Mouse (Mus musculus) liver (tissue): ENCODE measurements around the gene Gm11492.

Source experiments
- DNase-seq: peaks from one replicate; pipeline ENCODE4 v3.0.0-alpha.2; 2020; ENCODE audit warnings: mixed read lengths

Gm11492 gene

DNA sequence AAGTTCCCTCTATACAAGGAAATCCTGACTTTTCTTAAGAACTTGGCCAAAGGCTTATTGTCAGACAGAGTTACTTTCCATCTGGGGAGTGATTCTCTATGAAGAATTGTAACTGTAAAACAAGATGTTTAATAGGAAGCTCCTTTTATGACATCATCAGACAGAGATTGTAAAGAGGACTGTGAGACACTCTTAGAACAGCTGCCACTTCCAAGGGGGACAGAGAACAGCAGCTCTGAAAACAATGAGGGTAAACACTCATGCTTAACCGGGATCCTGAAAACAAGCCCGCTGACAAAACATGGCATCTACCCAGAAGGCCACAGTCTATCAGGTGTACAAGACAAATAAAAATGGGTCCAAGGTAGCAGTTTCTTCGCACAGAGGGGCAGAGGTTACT is at the start of gene Gm11492:
Gm11492 (plus strand) TSS at position 153 of the 400 bp plus-strand sequence.
- no peak for DNase-seq

DNA sequence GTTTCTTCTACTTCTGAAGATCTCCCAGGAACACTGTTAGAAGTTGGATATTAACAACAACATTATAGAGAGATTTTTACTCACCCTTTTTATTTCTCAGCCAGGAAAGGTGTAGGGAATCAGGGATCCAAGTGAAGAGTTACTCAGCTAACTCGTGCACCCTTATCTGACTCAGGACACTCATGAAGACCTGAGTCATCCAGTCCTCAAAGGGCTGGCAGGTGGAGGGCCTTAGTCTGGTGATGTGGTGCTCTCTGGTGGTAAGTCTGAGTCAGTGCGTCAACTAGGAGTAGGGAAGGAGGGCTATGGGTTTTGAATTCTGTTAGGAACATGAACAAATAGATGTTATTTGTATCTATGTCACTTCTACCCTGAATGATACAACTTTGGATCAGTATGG is 47.2 kb upstream of the Gm11492 start:
- DNase-seq: peak; percentile 70

DNA sequence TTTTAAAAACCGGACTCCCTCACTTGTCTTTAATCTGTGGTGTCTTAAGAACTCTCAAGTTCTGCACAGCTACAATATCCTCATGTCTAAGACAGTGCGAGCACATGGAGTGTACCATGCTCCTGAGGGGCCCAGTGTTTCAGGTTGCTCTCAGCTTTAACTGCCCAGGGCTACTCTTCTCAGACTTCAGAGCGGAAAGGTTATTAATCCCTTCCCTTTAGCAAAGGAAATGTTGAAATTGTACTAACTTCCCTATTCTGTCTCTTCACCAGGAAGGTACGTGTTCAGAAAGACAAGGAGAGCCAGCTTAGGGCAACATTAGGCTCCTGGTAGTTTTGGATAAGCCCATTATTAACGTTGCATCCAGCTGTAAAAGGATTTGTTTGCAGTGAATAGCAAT is 43.0 kb upstream of the Gm11492 start:
- DNase-seq: no peak

DNA sequence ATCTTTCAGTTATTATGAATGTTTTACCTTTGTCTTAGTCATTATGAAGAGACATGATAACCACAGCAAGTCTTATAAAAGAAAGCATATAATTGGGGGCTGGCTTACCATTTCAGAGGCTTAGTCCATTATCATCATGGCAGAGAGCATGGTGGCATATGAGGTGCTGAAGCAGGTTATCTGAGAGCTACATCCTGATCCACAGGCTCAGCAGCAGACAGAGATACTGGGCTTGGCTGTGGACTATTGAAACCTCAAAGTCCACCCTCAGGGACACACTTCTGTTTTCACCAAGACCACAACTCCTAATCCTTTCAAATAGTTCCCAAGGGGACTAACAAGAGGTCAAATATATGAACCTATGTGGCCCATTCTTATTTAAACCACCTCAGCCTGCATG is 42.5 kb upstream of the Gm11492 start:
- no peak for DNase-seq

DNA sequence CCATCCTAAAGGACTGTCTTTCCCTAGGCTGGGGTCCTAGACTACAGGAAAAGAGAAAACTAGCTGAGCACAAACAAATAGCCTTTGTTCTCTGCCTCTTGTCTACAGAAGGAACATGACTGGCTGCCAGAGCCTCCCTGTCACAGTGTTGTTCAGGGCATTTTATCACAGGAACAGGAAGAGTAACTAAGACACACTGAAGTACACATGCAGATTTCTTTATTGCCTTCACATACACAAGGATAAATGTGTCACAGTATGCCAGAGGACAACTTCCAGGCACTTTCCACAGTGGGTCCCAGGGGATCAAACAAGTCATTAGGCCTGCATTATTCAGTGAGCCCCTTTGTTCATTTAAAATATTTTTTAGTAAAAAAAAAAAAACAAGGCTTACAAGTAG is 41.7 kb upstream of the Gm11492 start:
- no peak for DNase-seq

DNA sequence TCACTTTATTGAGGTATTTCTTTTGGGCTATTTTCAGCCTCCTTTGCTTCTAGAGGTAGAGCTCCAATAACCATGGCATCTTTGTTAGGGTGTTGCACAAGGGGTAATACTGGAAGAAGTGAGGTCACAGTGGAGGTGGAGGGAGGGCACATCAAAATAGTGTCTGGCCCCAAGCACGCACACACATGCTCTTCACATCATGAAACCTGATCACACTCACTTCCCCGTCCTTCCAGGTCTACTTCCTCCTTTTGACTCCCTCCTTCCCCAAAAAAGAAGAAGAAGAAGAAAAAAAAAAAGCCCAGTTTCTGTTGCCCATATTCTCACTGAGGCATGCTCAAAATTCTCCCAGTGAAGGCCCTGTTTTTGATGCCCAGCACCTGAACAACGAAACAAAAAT is 39.1 kb upstream of the Gm11492 start:
- no peak for DNase-seq

DNA sequence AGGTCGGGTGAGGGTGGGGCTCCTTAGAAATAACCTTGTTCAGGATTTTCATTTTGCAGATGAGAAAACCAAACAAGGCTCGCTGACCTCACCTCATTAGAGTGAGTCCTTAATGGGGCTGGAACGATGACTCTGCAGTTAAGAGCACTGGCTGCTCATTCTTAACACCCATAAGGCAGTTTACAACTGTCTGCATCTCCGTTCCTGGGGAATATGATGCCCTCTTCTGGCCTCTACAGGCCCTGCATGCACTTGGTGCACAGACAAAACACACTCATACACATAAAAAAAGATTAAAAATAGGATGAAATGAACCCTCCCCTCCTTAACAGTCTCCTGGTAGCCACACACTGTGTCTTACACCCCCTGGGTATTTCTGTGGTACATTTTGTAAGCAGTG is 38.5 kb upstream of the Gm11492 start:
- DNase-seq: no peak

DNA sequence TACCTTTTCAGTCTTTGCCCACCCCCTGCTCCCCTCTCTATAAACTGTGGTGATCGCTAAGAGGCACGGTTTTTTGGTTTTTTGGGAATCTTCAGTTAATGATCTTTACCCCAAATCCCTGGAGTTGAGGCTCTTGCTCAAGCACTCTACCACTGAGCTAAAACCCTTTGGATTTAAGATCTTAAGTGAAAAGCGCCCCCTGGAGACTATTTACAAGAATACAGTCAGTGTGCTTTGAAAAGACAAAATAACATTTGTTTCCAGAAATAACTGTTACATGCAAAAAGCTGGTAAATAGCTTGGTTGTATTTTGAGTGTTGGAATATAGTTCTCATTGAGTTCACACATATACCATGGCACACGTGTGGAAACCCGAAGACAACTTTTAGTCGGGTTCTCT is 34.8 kb upstream of the Gm11492 start:
- no peak for DNase-seq

DNA sequence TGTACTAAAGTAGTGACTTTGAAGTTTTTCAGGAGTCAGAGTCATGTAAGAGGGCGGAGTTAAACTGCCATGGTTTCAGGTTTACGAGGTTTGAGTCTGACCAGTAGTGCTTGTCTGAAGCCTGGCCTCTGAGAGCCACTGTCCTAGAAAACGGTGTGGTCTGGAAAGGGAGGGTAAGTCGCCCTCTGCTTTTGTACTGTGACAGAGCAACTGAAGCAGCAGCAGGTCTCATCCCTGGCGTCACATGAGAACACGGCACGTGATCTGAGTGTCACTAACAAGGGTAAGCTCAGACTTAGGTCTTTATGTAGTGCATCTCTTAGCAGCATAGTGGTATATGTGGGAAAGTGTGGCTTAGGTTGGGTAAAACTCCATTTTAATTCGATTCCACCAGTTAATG is 24.2 kb upstream of the Gm11492 start:
- no peak for DNase-seq

DNA sequence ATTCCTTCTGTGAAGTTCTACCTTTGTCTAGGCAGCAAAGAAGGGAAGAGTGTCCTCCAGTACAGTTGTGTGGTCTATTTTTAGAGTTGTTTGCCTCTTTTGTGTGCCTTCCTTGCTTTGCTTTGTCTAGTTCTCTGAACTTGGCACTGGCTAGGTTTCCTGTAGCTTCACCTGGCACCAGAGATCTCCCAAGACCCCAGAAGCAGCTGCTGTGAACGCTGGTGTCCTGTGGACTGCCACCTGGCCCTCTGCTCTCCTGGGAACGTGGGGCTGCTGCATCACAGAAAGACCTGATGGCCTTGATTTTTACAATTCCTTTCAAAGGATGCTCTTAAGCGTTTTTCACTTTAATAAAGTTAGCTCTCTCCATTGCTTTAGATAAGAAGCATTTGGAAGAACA is 23.5 kb upstream of the Gm11492 start:
- no peak for DNase-seq

DNA sequence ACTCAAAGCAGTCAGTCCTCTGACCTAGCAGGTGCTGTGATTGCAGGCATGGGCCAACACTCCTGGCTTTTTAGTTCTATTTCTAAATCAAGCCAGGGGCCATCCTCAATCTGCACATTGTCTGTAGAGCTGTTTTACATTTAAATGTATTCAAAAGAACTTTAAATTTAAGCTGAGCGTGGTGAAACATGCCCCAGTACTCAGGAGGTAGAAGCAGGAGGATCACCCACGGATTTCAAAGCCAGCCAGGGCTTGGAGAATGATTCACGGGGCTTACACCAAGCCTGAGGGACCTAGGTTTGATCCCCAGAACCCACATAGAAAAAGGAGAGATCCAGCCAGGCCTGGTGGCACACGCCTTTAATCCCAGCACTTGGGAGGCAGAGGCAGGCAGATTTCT is 13.1 kb upstream of the Gm11492 start:
- DNase-seq: no peak

DNA sequence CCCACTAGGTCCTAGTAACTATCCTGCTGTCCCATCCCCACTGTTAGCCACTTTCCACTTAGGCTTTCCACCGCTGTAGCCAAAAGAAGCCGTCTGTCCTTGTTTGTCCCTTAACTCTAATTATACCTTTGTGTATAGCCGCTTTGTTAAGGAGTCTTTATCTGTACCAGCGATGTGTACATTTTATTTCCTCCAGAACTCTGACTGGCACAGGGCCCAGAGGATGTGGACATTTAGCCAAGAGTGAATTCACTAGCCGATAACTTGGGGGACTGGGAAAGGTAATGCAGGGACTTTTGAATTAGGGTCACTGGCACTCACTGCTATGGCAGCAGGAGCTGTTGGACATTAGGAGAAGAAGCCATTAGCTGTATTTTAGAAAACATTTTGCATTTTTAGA is 12.1 kb upstream of the Gm11492 start:
- no peak for DNase-seq

DNA sequence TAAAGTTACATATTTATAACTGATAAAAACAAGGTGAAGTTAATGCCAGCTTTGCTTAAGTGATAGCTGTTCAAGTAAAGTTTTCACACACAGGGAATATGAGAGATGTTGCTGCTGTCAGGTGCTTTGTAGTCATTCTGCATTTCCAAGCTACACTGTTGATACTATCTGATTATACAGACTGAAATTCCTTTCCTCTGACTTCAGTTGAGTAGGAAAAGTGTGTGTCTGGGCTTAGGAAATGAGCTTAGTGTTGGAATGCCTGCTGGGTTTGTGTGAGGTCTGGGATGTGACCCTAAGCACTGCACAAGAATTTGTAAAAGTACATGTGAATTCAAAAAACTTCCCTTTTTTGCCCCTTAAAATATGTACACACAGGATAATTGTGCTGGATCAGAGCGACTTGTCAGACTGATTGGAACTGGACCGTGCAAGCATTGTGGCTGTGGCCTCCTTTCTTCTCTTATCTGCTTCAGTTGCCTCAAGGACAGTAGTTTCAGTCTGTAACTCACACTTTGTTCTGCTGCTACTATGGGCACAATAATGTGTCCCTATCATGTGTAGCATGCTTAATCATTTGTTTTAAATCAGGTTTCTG is 11.2 kb upstream of the Gm11492 start:
- no peak for DNase-seq

DNA sequence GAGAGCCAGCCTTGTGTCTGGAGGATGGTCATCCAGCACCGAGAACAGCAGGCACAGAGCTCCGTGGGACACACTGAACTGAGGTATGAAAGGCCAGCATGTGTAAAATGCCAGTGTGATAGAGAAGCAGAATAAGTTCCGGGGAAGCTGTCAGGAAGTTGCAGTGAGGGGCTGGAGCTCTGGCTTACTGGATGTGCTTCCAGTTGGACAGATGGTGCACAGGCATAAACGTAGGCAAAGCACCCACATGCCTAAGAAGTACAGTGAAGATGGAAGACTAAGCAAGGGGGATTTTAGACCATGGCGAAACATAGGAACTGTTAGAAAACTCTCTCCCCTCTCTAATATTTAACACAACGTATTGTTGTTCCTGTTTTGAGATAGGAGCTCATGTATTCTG is 5.2 kb upstream of the Gm11492 start:
- DNase-seq: no peak

DNA sequence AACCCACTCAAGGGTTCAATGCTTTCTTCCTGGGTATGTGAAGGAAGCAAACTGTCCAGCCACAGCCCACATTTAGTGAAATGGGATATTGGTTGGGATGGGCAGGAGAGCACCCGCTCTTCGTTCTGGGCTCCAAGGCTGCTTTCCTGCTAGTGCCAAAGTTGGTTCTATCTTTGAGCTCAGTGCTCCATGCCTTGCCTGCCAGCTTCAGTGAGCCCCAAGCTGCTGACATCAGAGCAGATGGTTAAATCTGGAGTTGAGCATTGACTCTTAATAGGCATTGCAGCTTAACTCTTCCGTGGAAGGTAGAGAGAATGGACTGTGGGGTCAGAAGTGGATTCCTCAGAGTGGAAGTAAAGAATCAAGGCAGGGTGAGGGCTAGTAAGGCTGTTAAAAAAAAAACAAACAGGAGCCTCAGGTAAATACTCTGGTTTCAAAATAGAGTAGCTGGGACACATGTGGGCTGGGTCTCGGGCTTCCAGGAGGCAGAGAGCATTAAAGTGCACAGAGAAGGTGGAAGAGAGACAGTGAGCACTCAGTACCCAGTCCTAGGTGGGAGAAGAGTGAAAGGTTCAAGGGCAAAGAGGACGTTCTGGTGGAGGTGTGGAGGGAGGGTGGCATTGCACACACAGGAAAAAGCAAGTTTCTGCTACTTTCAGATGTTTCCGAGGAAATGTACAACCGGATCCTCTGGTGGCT is 2.0 kb downstream of the Gm11492 start, which contains the start of gene Sept4:
Sept4 (plus strand) TSS at position 649 of the 699 bp plus-strand sequence.
- no peak for DNase-seq

DNA sequence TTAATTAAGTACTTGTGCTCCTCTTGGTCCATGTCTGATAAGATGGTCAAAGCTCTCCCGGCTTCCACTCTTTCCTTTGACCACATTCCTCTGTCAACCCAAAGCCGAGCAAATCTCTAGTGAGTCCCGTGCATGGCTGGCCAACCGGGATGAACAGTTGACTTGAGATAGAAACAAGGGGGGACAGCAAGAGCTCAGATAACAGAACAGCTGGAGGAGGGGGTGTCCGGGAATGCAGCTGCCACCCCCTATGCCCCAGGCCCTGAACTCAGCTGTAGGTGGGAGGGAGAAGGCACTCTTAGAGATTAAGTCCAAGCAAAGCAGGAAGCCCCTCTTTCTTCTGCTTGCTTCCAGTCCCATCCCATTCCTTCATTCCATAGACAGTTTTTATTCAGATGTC is 4.3 kb downstream of the Gm11492 start:
- no peak for DNase-seq

DNA sequence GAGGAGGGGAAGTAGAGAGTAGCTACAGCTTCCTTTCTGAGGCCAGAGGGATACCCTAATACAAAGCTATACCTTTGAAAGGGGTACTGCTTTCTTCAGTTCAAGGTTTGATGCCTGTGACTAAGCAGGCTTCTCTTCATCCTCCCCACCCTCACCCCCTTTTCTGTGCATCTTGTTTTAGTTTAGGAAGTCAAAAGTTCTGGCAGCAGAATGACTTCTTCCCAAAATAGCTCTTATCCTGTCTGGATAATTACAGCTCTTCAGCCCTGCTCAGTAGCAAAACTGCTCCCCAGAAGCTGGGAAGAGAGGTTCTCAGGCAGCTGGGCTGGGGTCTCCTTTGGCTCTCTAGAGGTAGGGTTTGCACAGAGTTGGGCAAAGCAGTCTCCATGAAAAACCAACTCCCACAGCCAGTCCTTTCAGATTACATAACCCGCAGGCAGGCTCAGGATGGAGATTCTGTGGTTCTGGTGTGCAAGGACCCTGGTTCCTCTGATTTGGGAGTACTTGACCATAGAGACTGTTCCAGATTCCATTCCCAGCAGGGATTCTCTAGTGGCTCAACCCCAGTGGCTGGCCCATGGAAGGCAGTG is 5.0 kb downstream of the Gm11492 start:
- DNase-seq: no peak

DNA sequence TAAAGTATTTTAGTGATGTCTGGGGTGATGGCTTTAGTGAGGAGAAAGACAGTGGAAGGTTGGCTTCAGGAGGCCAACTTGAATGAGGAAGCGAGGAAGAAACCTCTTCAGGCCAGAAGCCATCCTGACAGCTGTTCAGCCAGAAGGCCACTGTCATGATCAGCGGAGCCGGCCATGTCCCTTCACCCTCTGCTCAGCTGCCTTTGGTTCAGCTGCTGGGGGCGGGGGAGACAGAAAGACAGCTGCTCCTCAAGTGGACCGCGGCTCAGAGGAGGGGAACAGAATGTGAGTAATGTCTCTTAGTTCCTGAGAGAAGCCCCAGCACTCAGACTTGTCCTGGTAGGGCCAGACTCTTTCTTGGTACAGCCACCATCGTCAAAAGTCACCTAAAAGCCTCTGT is 7.3 kb downstream of the Gm11492 start:
- DNase-seq: no peak

DNA sequence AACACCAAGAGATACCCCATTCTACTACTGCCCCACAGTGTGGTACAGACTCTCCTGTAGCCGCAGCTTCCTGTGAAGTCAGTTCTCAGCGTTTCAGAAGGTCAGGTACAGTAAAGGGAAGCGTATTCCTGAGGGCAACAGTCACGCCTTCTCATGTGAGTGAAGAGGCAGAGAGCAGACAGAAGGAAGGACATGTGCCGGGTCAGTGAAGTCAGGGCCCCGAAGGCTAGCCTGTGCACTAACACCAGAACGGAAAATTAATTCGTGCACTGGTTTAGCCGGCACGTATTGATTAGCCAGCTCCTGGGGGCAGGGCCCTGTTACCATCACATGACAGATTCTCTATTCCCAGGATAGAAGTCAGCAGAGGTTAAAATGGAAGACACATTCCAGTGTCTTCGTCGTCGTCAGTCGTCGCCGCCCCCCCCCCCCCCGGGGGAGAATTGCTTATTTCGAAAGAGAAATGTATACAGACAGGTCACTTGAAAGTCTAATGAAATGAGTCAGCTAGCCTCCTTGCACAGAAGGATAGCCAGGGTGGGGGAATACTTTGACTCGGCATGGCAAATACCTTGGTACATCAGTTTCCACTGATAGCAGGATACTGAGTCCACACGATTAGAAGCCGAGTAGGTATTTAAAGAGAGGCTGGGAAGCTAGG is 8.2 kb downstream of the Gm11492 start:
- no peak for DNase-seq

DNA sequence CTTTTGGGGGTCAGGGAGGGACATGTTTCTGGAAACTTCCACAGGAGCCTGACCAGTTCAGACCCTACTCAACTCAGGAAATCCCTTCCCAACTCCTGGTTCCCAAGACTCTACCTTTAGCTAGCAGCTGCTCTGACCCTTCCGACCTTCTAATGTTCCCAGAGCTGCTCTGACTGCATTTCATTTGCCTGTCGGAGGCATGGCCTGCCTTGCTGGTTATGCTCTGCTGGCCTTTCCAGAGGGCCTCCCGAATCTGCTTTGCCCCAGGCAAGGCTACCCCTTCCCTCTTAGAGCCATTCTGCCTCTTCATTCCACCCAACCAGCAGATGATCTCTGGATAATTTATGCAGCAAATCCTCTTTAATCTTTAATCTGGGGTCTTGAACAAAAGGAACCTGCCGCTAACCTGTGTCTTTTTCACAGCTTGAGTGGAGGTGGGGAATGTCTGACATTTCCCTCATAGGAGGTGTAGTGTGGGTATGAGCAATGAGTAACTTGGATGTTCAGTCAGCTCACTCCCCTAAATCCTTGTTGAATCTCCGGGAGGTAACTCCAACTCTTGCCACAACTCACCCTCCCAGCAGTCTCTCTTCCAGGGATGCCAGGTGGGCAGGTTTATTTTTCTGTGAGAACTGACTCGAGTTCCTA is 11.3 kb downstream of the Gm11492 start:
- no peak for DNase-seq

DNA sequence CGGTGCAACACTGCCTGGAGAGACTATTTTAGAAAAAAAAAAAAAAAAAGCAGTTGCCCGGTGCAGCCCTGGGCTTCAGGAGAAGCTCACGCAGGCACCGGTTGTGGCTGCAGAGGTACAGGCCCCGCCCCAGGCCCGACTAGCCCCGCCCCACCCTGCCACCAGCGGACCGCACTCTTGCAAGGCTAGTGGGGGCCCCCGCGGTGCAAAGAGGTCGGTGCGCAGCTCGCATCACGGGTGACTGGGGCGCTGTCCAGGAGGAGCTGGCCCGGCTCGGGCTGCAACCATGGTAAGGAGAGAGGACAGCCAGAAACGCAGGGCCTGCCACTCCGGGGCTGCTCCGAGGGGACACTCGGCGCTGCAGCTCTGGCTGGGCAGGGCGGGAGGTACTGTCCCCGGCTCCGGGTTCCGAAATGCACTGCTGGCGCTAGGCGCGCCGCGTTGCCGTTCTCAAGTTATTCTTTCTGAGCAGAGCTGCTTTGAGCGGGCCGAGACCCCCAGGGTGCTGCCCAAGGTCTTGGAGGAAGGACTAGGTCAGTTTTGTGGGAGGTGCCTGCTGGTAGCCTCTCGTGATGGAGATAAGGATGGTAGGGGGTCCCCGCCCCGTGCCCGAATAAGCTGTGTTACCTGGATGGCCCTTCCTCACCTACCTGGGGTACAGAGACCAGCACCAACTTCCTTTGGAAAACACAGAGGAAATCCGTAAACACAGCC is 12.0 kb downstream of the Gm11492 start:
- peak; percentile 86 for DNase-seq

DNA sequence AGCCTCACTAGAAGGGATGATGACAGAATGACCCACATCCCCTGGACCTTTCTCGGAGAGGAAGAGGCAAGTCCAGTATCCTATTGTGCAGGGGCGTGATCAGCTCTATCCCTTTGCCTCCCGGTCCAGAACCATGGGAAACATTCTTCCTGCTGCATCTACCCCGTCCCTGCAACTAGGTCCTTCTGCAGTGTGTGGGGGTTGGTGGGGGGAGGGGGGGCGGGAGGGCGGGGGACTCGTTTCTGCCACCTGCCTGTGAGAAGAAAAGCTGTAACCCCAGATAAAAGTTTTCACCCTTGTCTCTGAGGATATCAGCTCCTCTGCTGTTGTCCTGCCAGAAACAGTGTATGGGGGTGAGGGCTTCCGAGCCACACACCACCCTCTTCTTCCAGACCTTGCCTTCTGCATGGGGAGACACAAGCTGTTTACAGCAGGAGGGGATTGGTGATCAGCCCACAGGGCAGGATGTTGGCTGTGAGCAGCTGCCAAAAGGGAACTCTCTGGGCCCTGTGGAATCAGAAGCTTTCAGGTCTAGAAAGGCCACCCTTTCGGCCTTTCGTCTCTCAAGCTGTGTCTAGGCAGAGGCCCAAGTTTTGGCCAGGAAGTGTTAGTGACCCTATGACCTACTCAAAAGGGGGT is 12.6 kb downstream of the Gm11492 start:
- DNase-seq: peak; percentile 29
